Mouse (Mus musculus): ENCODE results near the gene Alg5. TPM values are rescaled to one million over a fixed set of nuclear protein-coding genes. Genes with fewer than 3 reads are reported as not detected.

The Alg5 gene
- polyA plus RNA-seq, 1 experiment = 41.5 TPM

DNA sequence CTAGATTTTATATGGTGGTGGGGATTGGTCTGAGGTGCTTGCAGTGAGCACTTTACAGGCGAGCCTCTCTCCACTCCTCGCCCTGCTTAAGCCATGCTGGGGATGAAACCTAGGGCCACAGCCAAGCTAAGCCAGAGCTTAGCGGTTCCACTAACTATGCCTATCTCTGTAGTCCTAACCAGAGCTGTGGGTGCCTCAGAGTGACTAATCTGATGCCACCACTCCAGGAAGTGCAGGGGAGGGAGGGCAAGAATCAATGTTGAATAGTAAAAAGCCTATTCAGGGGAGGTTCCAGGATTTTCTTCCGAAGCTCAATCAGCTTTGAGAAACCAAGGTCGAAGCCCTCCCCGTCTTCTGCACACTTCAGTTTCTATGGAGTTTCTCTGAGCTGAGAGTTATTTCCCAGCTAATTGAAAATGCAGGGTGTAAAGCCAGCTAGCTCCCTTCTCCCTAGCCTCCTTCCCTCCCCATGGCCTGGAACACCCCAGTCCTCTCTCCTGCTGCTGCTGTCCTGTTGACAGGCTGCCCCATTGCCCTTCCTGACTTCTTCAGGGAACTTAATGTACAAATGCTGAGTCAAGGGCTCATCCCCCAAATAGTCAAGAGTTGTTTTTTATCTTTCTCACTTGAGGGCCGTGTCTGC lies 40.8 kb downstream of the Alg5 start:
- Histone ChIP-seq H3K4me2 (ENCODE audit: low read depth) (no peak overlapping the region), H3ac (ENCODE audit: control insufficient read depth, insufficient read length) (no peak overlapping the region), H3K4me3 (no peak overlapping the region), H3K27me3 (ENCODE audit: control insufficient read depth, insufficient read depth, insufficient read length) (no peaks in the 10 kb centered on the region), H3K36me3 (ENCODE audit: control insufficient read depth, insufficient read depth) (no peaks in the 10 kb centered on the region), H3K79me2 (ENCODE audit: control insufficient read depth, insufficient read depth) (no peaks in the 10 kb centered on the region)
- no peak for TF ChIP-seq E2F4 (IDR thresholded peaks at IDR 0.05; ENCODE audit: insufficient read depth)
- TF ChIP-seq POLR2A (IDR thresholded peaks at IDR 0.05; ENCODE audit: insufficient read length, low read depth) = no peak
- no peak for TF ChIP-seq TCF3 (IDR thresholded peaks at IDR 0.05; ENCODE audit: insufficient read length, low read depth)
- TF ChIP-seq MYOG (IDR thresholded peaks at IDR 0.05; ENCODE audit: control insufficient read depth in 1 of 3, insufficient read depth in 1 of 3, insufficient read length in 2 of 3, low read depth in 2 of 3) = no peak
- TF ChIP-seq REST (IDR thresholded peaks at IDR 0.05; ENCODE audit: insufficient read depth, insufficient read length) = no peak
- no peak for TF ChIP-seq CEBPB (IDR thresholded peaks at IDR 0.05; ENCODE audit: insufficient read depth, poor library complexity, severe bottlenecking)
- no peak for TF ChIP-seq TCF12 (IDR thresholded peaks at IDR 0.05; ENCODE audit: insufficient read depth, poor library complexity, severe bottlenecking)

DNA sequence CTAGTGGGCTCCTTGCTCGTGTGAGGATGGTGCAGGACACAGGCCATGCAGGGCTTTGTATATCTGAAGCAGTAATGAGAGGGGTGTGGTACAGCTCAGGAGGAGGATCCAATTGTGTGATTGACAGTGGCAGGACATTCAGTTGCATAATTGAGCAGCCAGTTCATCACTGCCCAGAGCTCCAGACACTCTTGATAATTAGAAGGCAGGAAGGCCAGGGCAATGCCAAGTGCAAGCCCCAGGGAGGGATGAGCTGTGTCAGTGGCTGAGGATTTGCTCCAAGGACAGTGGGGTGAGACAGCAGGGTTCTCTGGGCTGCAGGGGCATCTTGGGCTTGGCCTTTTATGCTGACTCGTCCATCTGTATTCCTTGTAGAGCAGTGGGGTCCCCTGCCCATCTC lies 55.3 kb downstream of the Alg5 start:
- Histone ChIP-seq H3ac (ENCODE audit: control insufficient read depth, insufficient read length) (no peak overlapping the region), H3K4me3 (no peak overlapping the region), H3K36me3 (ENCODE audit: control insufficient read depth, insufficient read depth) (no peaks in the 10 kb centered on the region), H3K4me2 (ENCODE audit: low read depth) (no peak overlapping the region), H3K79me2 (ENCODE audit: control insufficient read depth, insufficient read depth) (no peaks in the 10 kb centered on the region), H3K27me3 (ENCODE audit: control insufficient read depth, insufficient read depth, insufficient read length) (no peaks in the 10 kb centered on the region)
- TF ChIP-seq TCF12 (IDR thresholded peaks at IDR 0.05; ENCODE audit: insufficient read depth, poor library complexity, severe bottlenecking) (no peak), E2F4 (IDR thresholded peaks at IDR 0.05; ENCODE audit: insufficient read depth) (no peak), TCF3 (IDR thresholded peaks at IDR 0.05; ENCODE audit: insufficient read length, low read depth) (no peak), REST (IDR thresholded peaks at IDR 0.05; ENCODE audit: insufficient read depth, insufficient read length) (no peak), CEBPB (IDR thresholded peaks at IDR 0.05; ENCODE audit: insufficient read depth, poor library complexity, severe bottlenecking) (no peak), MAX (IDR thresholded peaks at IDR 0.05; ENCODE audit: low read depth) (no peak), SRF (IDR thresholded peaks at IDR 0.05; ENCODE audit: control insufficient read depth, insufficient read length, low read depth) (no peak), POLR2AphosphoS2 (IDR thresholded peaks at IDR 0.05; ENCODE audit: insufficient read length, low read depth) (no peak), MYOG (IDR thresholded peaks at IDR 0.05; ENCODE audit: control insufficient read depth in 1 of 3, insufficient read depth in 1 of 3, insufficient read length in 2 of 3, low read depth in 2 of 3) (no peak), MYOD1 (IDR thresholded peaks at IDR 0.05; ENCODE audit: control insufficient read depth in 1 of 3, insufficient read length in 2 of 3, low read depth in 2 of 3) (no peak), USF1 (IDR thresholded peaks at IDR 0.05; ENCODE audit: low read depth) (no peak)

DNA sequence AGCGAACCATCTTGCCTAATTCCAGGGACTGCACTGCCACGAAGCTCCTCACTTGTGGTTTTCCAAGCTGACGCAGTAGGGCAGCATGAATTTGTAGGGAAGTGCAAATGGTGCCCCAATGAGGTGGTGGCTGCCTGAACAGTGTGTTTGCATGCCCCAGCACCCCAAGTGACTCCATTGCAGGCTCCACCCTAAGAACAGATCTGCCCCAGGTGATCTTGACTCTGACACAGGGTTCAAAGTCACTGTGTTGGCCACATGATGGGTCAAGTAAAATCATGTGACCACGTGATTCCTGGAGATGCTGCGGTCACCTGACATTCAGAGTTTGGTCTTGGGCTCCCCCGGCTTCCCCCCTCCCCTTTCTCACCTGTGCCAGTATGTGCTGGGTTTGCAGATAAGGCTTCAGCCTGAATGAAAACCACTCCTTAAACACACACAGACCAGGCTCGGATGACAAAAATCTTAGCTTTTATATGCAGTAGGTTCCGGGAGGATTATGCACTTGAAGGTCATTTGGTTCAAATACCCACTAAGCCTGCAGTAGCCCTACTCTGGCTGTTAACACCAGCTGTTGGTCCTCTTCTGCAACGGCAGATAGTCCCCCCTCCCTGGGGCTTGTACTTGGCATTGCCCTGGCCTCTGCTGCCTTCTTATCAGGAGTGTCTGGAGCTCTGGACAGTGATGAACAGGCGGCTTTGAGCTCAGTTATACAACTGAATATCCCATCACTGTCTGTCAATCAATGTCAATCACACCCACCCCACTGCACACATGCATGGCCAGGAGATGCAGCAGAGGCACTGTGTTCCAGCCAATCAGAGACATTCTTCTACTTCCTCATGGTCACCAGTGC lies 56.7 kb downstream of the Alg5 start:
- no peak overlapping the region for H3K4me3 ChIP-seq
- no peaks in the 10 kb centered on the region for H3K79me2 ChIP-seq (ENCODE audit: control insufficient read depth, insufficient read depth)
- H3K36me3 ChIP-seq (ENCODE audit: control insufficient read depth, insufficient read depth) = no peaks in the 10 kb centered on the region
- no peak overlapping the region for H3K4me2 ChIP-seq (ENCODE audit: low read depth)
- no peaks in the 10 kb centered on the region for H3K27me3 ChIP-seq (ENCODE audit: control insufficient read depth, insufficient read depth, insufficient read length)
- H3ac ChIP-seq (ENCODE audit: control insufficient read depth, insufficient read length) = no peak overlapping the region
- no peak for TF ChIP-seq SRF (IDR thresholded peaks at IDR 0.05; ENCODE audit: control insufficient read depth, insufficient read length, low read depth)
- no peak for TF ChIP-seq MAX (IDR thresholded peaks at IDR 0.05; ENCODE audit: low read depth)

DNA sequence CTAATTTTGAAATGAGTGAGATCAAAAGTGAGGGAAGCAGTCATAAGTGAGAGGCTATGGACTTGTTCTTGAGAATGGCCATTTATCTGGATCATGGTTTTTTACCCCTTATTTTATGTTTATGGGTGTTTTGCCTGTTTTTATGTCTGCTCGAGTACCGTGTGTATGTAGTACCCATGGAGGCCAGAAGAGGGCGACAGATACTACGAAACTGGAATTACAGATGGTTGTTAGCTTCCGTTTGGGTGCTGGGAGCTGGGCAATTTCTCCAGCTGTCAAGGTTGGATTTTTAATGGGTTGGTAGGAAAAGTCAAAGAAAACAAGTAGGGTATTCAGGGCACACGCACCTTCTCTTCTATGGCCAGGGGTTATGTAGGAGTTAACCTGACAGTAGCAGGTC lies 58.4 kb downstream of the Alg5 start:
- Histone ChIP-seq H3K27me3 (ENCODE audit: control insufficient read depth, insufficient read depth, insufficient read length) (no peaks in the 10 kb centered on the region), H3K36me3 (ENCODE audit: control insufficient read depth, insufficient read depth) (no peaks in the 10 kb centered on the region), H3K79me2 (ENCODE audit: control insufficient read depth, insufficient read depth) (no peaks in the 10 kb centered on the region), H3K4me2 (ENCODE audit: low read depth) (no peak overlapping the region), H3K4me3 (no peak overlapping the region), H3ac (ENCODE audit: control insufficient read depth, insufficient read length) (no peak overlapping the region)
- no peak for TF ChIP-seq TCF12 (IDR thresholded peaks at IDR 0.05; ENCODE audit: insufficient read depth, poor library complexity, severe bottlenecking)
- no peak for TF ChIP-seq MYOD1 (IDR thresholded peaks at IDR 0.05; ENCODE audit: control insufficient read depth in 1 of 3, insufficient read length in 2 of 3, low read depth in 2 of 3)
- TF ChIP-seq MYOG (IDR thresholded peaks at IDR 0.05; ENCODE audit: control insufficient read depth in 1 of 3, insufficient read depth in 1 of 3, insufficient read length in 2 of 3, low read depth in 2 of 3) = no peak
- no peak for TF ChIP-seq MAX (IDR thresholded peaks at IDR 0.05; ENCODE audit: low read depth)
- no peak for TF ChIP-seq TCF3 (IDR thresholded peaks at IDR 0.05; ENCODE audit: insufficient read length, low read depth)
- TF ChIP-seq SRF (IDR thresholded peaks at IDR 0.05; ENCODE audit: control insufficient read depth, insufficient read length, low read depth) = no peak
- TF ChIP-seq POLR2AphosphoS2 (IDR thresholded peaks at IDR 0.05; ENCODE audit: insufficient read length, low read depth) = no peak
- TF ChIP-seq E2F4 (IDR thresholded peaks at IDR 0.05; ENCODE audit: insufficient read depth) = no peak
- no peak for TF ChIP-seq REST (IDR thresholded peaks at IDR 0.05; ENCODE audit: insufficient read depth, insufficient read length)
- no peak for TF ChIP-seq USF1 (IDR thresholded peaks at IDR 0.05; ENCODE audit: low read depth)
- no peak for TF ChIP-seq CEBPB (IDR thresholded peaks at IDR 0.05; ENCODE audit: insufficient read depth, poor library complexity, severe bottlenecking)
- no peak for TF ChIP-seq POLR2A (IDR thresholded peaks at IDR 0.05; ENCODE audit: insufficient read length, low read depth)

DNA sequence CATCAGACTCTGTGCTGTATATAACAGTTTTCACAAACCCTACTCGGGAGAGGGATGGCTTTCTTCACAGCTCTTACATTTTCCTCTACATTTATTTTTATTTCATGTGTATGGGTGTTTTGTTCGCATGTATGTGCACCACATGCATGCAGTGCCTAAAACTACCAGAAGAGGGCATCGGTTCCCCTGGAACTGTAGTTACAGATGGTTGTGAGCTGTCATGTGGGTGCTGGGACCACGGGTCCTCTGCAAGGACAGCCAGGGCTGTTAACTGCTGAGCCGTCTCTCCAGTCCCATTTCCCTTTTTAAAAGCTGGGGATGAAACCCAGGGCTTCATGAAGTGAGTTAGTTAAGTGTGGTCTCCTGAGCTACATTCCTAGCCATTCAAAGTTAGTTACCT lies 60.0 kb downstream of the Alg5 start:
- no peaks in the 10 kb centered on the region for H3K79me2 ChIP-seq (ENCODE audit: control insufficient read depth, insufficient read depth)
- no peaks in the 10 kb centered on the region for H3K27me3 ChIP-seq (ENCODE audit: control insufficient read depth, insufficient read depth, insufficient read length)
- no peak overlapping the region for H3K4me2 ChIP-seq (ENCODE audit: low read depth)
- TF ChIP-seq TCF12 (IDR thresholded peaks at IDR 0.05; ENCODE audit: insufficient read depth, poor library complexity, severe bottlenecking) (no peak), MYOD1 (IDR thresholded peaks at IDR 0.05; ENCODE audit: control insufficient read depth in 1 of 3, insufficient read length in 2 of 3, low read depth in 2 of 3) (no peak), MYOG (IDR thresholded peaks at IDR 0.05; ENCODE audit: control insufficient read depth in 1 of 3, insufficient read depth in 1 of 3, insufficient read length in 2 of 3, low read depth in 2 of 3) (no peak), SRF (IDR thresholded peaks at IDR 0.05; ENCODE audit: control insufficient read depth, insufficient read length, low read depth) (no peak), USF1 (IDR thresholded peaks at IDR 0.05; ENCODE audit: low read depth) (no peak), E2F4 (IDR thresholded peaks at IDR 0.05; ENCODE audit: insufficient read depth) (no peak), POLR2AphosphoS2 (IDR thresholded peaks at IDR 0.05; ENCODE audit: insufficient read length, low read depth) (no peak), POLR2A (IDR thresholded peaks at IDR 0.05; ENCODE audit: insufficient read length, low read depth) (no peak), CEBPB (IDR thresholded peaks at IDR 0.05; ENCODE audit: insufficient read depth, poor library complexity, severe bottlenecking) (no peak), REST (IDR thresholded peaks at IDR 0.05; ENCODE audit: insufficient read depth, insufficient read length) (no peak), MAX (IDR thresholded peaks at IDR 0.05; ENCODE audit: low read depth) (no peak), TCF3 (IDR thresholded peaks at IDR 0.05; ENCODE audit: insufficient read length, low read depth) (no peak)
- no peak overlapping the region for H3K4me3 ChIP-seq
- no peaks in the 10 kb centered on the region for H3K36me3 ChIP-seq (ENCODE audit: control insufficient read depth, insufficient read depth)
- H3ac ChIP-seq (ENCODE audit: control insufficient read depth, insufficient read length) = no peak overlapping the region

Data from myocyte (in vitro differentiated cells).